Mouse (Mus musculus) E14TG2a.4 (cell line): Measurements from ENCODE around the gene Ppp1r36.

Source experiments
- CTCF ChIP-seq: conservative IDR thresholded peaks from 2 replicates; pipeline ENCODE4 v1.5.1; 2014; ENCODE audit warnings: low read length
- NANOG ChIP-seq: IDR thresholded peaks from 2 replicates; pipeline ENCODE4 v1.6.1; 2014; ENCODE audit warnings: borderline replicate concordance, low read length, mixed read lengths
- POU5F1 ChIP-seq: IDR thresholded peaks from 2 replicates; pipeline ENCODE4 v1.6.1; 2014; ENCODE audit warnings: low read length, borderline replicate concordance

GRCm38 (mm10) chr12:76430879-76431406 is 13.6 kb downstream of the Ppp1r36 start:
- TF ChIP-seq CTCF: no peak
- no peak for TF ChIP-seq NANOG
- no peak for TF ChIP-seq POU5F1
